Mouse (Mus musculus) fat pad, adult 2 months (tissue): ENCODE data around the gene Car4.

Source experiments
- DNase-seq: peaks from one replicate; pipeline ENCODE4 v3.0.0-alpha.2; 2011; ENCODE audit warnings: low read depth, low spot score; ENCODE audit errors: extremely low read depth

Gene Car4

GRCm38 (mm10) chr11:84958271-84958630, 665 bp downstream of the Car4 start:
- DNase-seq: no peak

- DNase-seq: no peak
These were observed 1.6 kb downstream of the Car4 start for GRCm38 (mm10) chr11:84959181-84959580.

GRCm38 (mm10) chr11:84959701-84960181, 2.2 kb downstream of the Car4 start:
- DNase-seq: no peak

GRCm38 (mm10) chr11:84960291-84960690, 2.7 kb downstream of the Car4 start:
- DNase-seq: no peak

GRCm38 (mm10) chr11:84960780-84961179, 3.2 kb downstream of the Car4 start:
- DNase-seq: no peak

GRCm38 (mm10) chr11:84961571-84961970, 4.0 kb downstream of the Car4 start:
- DNase-seq: no peak

- DNase-seq: no peak
These were observed 5.0 kb downstream of the Car4 start for GRCm38 (mm10) chr11:84962536-84962935.

GRCm38 (mm10) chr11:84963556-84963955, 6.0 kb downstream of the Car4 start:
- DNase-seq: no peak

GRCm38 (mm10) chr11:84966696-84967095, 9.1 kb downstream of the Car4 start:
- no peak for DNase-seq

GRCm38 (mm10) chr11:84967113-84967512, 9.5 kb downstream of the Car4 start:
- no peak for DNase-seq

- DNase-seq: no peak
These were observed 10.7 kb downstream of the Car4 start for GRCm38 (mm10) chr11:84968309-84968708.

GRCm38 (mm10) chr11:84968775-84969174, 11.2 kb downstream of the Car4 start:
- DNase-seq: no peak

GRCm38 (mm10) chr11:84972067-84972466, 14.5 kb downstream of the Car4 start:
- no peak for DNase-seq

- DNase-seq: no peak
These were observed 16.1 kb downstream of the Car4 start for GRCm38 (mm10) chr11:84973661-84974060.

- no peak for DNase-seq
These were observed 17.0 kb downstream of the Car4 start for GRCm38 (mm10) chr11:84974582-84974981.

- no peak for DNase-seq
These were observed 19.1 kb downstream of the Car4 start for GRCm38 (mm10) chr11:84976706-84977105.

GRCm38 (mm10) chr11:84977385-84977952, 19.9 kb downstream of the Car4 start:
- no peak for DNase-seq

GRCm38 (mm10) chr11:84978113-84978512, 20.5 kb downstream of the Car4 start:
- DNase-seq: no peak

GRCm38 (mm10) chr11:84979351-84979750, 21.8 kb downstream of the Car4 start:
- no peak for DNase-seq

GRCm38 (mm10) chr11:84980697-84981096, 23.1 kb downstream of the Car4 start:
- DNase-seq: no peak

- no peak for DNase-seq
These were observed 27.8 kb downstream of the Car4 start for GRCm38 (mm10) chr11:84985421-84985820.

GRCm38 (mm10) chr11:84988341-84988919, 30.8 kb downstream of the Car4 start:
- peak; percentile 2 for DNase-seq

- no peak for DNase-seq
These were observed 35.4 kb downstream of the Car4 start for GRCm38 (mm10) chr11:84992996-84993395.
